In genomic region chr11:97781478-97781831, GRCm38 (mm10) we compare ENCODE assay signal across 8 mouse cellular contexts. TPM values are rescaled to one million over a fixed set of nuclear protein-coding genes. Genes with fewer than 3 reads are reported as not detected.
DNase-seq lines count a peak whose midpoint lies in the region; ATAC-seq lines count a peak whose summit lies in the region.

No protein-coding gene starts in this region.

- H3K27ac ChIP-seq in kidney, embryonic 16.5 days (ENCODE audit: low read length): peak overlapping the region; percentile 95
- no peak overlapping the region for H3K27ac ChIP-seq in brown adipose tissue, adult 24 weeks (replicated peaks; ENCODE audit: low read depth, low read length)
- H3K27ac ChIP-seq in hindbrain, embryonic 14.5 days: peak overlapping the region; percentile 95
- peak overlapping the region; percentile 88 for H3K27ac ChIP-seq in midbrain, embryonic 15.5 days

- peaks cover 21% of the 10 kb centered on the region for H3K4me1 ChIP-seq in kidney, embryonic 16.5 days (ENCODE audit: insufficient read depth, low read length)
- H3K4me1 ChIP-seq in brown adipose tissue, adult 24 weeks (ENCODE audit: control insufficient read depth, insufficient read depth, insufficient read length, low read length): no peaks in the 10 kb centered on the region
- peaks cover 19% of the 10 kb centered on the region; the same call in 1 of the 2 replicates for H3K4me1 ChIP-seq in hindbrain, embryonic 14.5 days (replicated peaks; ENCODE audit: control insufficient read depth, insufficient read depth, low read length)
- peaks cover 29% of the 10 kb centered on the region for H3K4me1 ChIP-seq in midbrain, embryonic 15.5 days

- peak overlapping the region; percentile 99 for H3K9ac ChIP-seq in kidney, embryonic 16.5 days (replicated peaks; ENCODE audit: low read length)
- H3K9ac ChIP-seq in hindbrain, embryonic 14.5 days: peak overlapping the region; percentile 98
- peak overlapping the region; percentile 70 for H3K9ac ChIP-seq in midbrain, embryonic 15.5 days

- DNase-seq in kidney, postnatal 36 days: no peak
- DNase-seq in hindbrain, embryonic 14.5 days (ENCODE audit: low spot score): no peak
- DNase-seq in right cerebral cortex, adult 2 months (ENCODE audit: low spot score in 2 of 2): no peak
- DNase-seq in adrenal gland, adult 8-10 months: no peak
- no peak for DNase-seq in ovary, postnatal 14 days (ENCODE audit: low spot score)

- WGBS in kidney, embryonic 16.5 days: under 1% methylated on average over 11 of the region's 11 CpGs
- WGBS in hindbrain, embryonic 14.5 days: 3% methylated on average over 11 of the region's 11 CpGs
- 3% methylated on average over 11 of the region's 11 CpGs for WGBS in midbrain, embryonic 15.5 days

- no peak for ATAC-seq in kidney, embryonic 16.5 days (ENCODE audit: low FRiP score, low TSS enrichment)
- ATAC-seq in hindbrain, embryonic 14.5 days (ENCODE audit: low FRiP score): no peak
- no peak for ATAC-seq in midbrain, embryonic 15.5 days (replicated peaks)

- H3K4me2 ChIP-seq in kidney, embryonic 16.5 days (replicated peaks; ENCODE audit: low read depth, low read length): peak overlapping the region; percentile 75
- peak overlapping the region; percentile 86 for H3K4me2 ChIP-seq in hindbrain, embryonic 14.5 days (replicated peaks)
- peak overlapping the region; percentile 64 for H3K4me2 ChIP-seq in midbrain, embryonic 15.5 days

- no peaks in the 10 kb centered on the region for H3K27me3 ChIP-seq in kidney, embryonic 16.5 days (ENCODE audit: insufficient read depth, low read length)
- H3K27me3 ChIP-seq in hindbrain, embryonic 14.5 days (ENCODE audit: control insufficient read depth, insufficient read depth, low read length): no peaks in the 10 kb centered on the region
- no peaks in the 10 kb centered on the region for H3K27me3 ChIP-seq in midbrain, embryonic 15.5 days (replicated peaks)

- H3K4me3 ChIP-seq in kidney, embryonic 16.5 days (ENCODE audit: low read length): peak overlapping the region; percentile 100
- H3K4me3 ChIP-seq in brown adipose tissue, adult 24 weeks (ENCODE audit: insufficient read depth, low read depth, low read length): peak overlapping the region; percentile 70
- H3K4me3 ChIP-seq in hindbrain, embryonic 14.5 days (replicated peaks; ENCODE audit: low read length): peak overlapping the region; percentile 92
- peak overlapping the region; percentile 55 for H3K4me3 ChIP-seq in midbrain, embryonic 15.5 days

- H3K9me3 ChIP-seq in kidney, embryonic 16.5 days (ENCODE audit: low read length): no peaks in the 10 kb centered on the region
- no peaks in the 10 kb centered on the region for H3K9me3 ChIP-seq in hindbrain, embryonic 14.5 days (ENCODE audit: control insufficient read depth, low read length)
- H3K9me3 ChIP-seq in midbrain, embryonic 15.5 days: no peaks in the 10 kb centered on the region

- H3K36me3 ChIP-seq in kidney, embryonic 16.5 days (ENCODE audit: insufficient read depth, low read length): peaks cover 48% of the 10 kb centered on the region
- H3K36me3 ChIP-seq in hindbrain, embryonic 14.5 days (replicated peaks; ENCODE audit: control insufficient read depth, insufficient read depth): peaks cover 46% of the 10 kb centered on the region
- H3K36me3 ChIP-seq in midbrain, embryonic 15.5 days (replicated peaks): peaks cover 39% of the 10 kb centered on the region

RNA-seq across cellular contexts. Expression of gene Rpl23, which starts 0.8 kb away (rescaled TPM):
- 428 and 460 TPM in 2 replicates for polyA plus RNA-seq in kidney, embryonic 16.5 days (2015; fragmentation: Nextera tagmentation; extraction: Ambion mirVana)
- polyA plus RNA-seq in brown adipose tissue, adult 24 weeks (2012; ENCODE audit: insufficient read depth, insufficient read length, missing spikeins): 268 and 348 TPM in 2 replicates
- 324 and 419 TPM in 2 replicates for polyA plus RNA-seq in hindbrain, embryonic 14.5 days (2014; fragmentation: Nextera tagmentation; extraction: Ambion mirVana)
- 259 and 277 TPM in 2 replicates for polyA plus RNA-seq in midbrain, embryonic 15.5 days (2015; fragmentation: Nextera tagmentation; extraction: Ambion mirVana)
- total RNA-seq in adrenal gland, adult 8-10 months (2022): 100 to 1,000 TPM; 753 to 943 (median 843) TPM

RNA-seq across cellular contexts. Expression of gene 1700001P01Rik, which starts 5.7 kb away (rescaled TPM):
- 0.27 and 0.31 TPM in 2 replicates for polyA plus RNA-seq in kidney, embryonic 16.5 days (2015; fragmentation: Nextera tagmentation; extraction: Ambion mirVana)
- not detected in 2 replicates for polyA plus RNA-seq in brown adipose tissue, adult 24 weeks (2012; ENCODE audit: insufficient read depth, insufficient read length, missing spikeins)
- 0.68 TPM in 1 of 2 replicates, not detected in the other for polyA plus RNA-seq in hindbrain, embryonic 14.5 days (2014; fragmentation: Nextera tagmentation; extraction: Ambion mirVana)
- polyA plus RNA-seq in midbrain, embryonic 15.5 days (2015; fragmentation: Nextera tagmentation; extraction: Ambion mirVana): 0.50 and 1.1 TPM in 2 replicates
- under 1 TPM in 3 of 4 experiments, not detected in 1; 0.49 to 0.67 (median 0.62) TPM for total RNA-seq in adrenal gland, adult 8-10 months (2022)

RNA-seq across cellular contexts. Expression of gene Cwc25, which starts 15.1 kb away (rescaled TPM):
- polyA plus RNA-seq in kidney, embryonic 16.5 days (2015; fragmentation: Nextera tagmentation; extraction: Ambion mirVana): 15.1 and 18.4 TPM in 2 replicates
- 5.8 and 7.1 TPM in 2 replicates for polyA plus RNA-seq in brown adipose tissue, adult 24 weeks (2012; ENCODE audit: insufficient read depth, insufficient read length, missing spikeins)
- polyA plus RNA-seq in hindbrain, embryonic 14.5 days (2014; fragmentation: Nextera tagmentation; extraction: Ambion mirVana): 8.1 and 11.2 TPM in 2 replicates
- polyA plus RNA-seq in midbrain, embryonic 15.5 days (2015; fragmentation: Nextera tagmentation; extraction: Ambion mirVana): 16.2 and 17.6 TPM in 2 replicates
- total RNA-seq in adrenal gland, adult 8-10 months (2022): 10 to 100 TPM; 22.2 to 26.6 (median 23.1) TPM

RNA-seq across cellular contexts. Expression of gene Lasp1, which starts 17.3 kb away (rescaled TPM):
- 133 TPM in 2 replicates for polyA plus RNA-seq in kidney, embryonic 16.5 days (2015; fragmentation: Nextera tagmentation; extraction: Ambion mirVana)
- polyA plus RNA-seq in brown adipose tissue, adult 24 weeks (2012; ENCODE audit: insufficient read depth, insufficient read length, missing spikeins): 56.3 and 58.1 TPM in 2 replicates
- 110 and 126 TPM in 2 replicates for polyA plus RNA-seq in hindbrain, embryonic 14.5 days (2014; fragmentation: Nextera tagmentation; extraction: Ambion mirVana)
- polyA plus RNA-seq in midbrain, embryonic 15.5 days (2015; fragmentation: Nextera tagmentation; extraction: Ambion mirVana): 198 and 199 TPM in 2 replicates
- total RNA-seq in adrenal gland, adult 8-10 months (2022): 100 to 1,000 TPM; 131 to 177 (median 143) TPM

RNA-seq across cellular contexts. Expression of gene Pip4k2b, which starts 37.0 kb away (rescaled TPM):
- 1.7 and 1.8 TPM in 2 replicates for polyA plus RNA-seq in kidney, embryonic 16.5 days (2015; fragmentation: Nextera tagmentation; extraction: Ambion mirVana)
- polyA plus RNA-seq in brown adipose tissue, adult 24 weeks (2012; ENCODE audit: insufficient read depth, insufficient read length, missing spikeins): 6.1 and 10.3 TPM in 2 replicates
- 5.2 and 5.9 TPM in 2 replicates for polyA plus RNA-seq in hindbrain, embryonic 14.5 days (2014; fragmentation: Nextera tagmentation; extraction: Ambion mirVana)
- 4.3 and 4.9 TPM in 2 replicates for polyA plus RNA-seq in midbrain, embryonic 15.5 days (2015; fragmentation: Nextera tagmentation; extraction: Ambion mirVana)
- total RNA-seq in adrenal gland, adult 8-10 months (2022): 10 to 100 TPM; 25.5 to 35.1 (median 32.2) TPM
